Mouse (Mus musculus): Measurements from ENCODE around the gene Fam189a1. TPM values are rescaled to one million over a fixed set of nuclear protein-coding genes. Genes with fewer than 3 reads are reported as not detected.
A peak's percentile ranks its signal among the peaks of the same experiment; 100 is the strongest.

Gene Fam189a1
- polyA plus RNA-seq, 1 experiment from 2014 or later: 13.1 TPM

- 61% methylated on average over 5 of the region's 5 CpGs for WGBS
- no peaks in the 10 kb centered on the region for H3K4me1 ChIP-seq (ENCODE audit: control insufficient read depth, insufficient read depth, low read length)
- peak; percentile 47 for ATAC-seq (ENCODE audit: low read depth)
- H3K9me3 ChIP-seq (ENCODE audit: control insufficient read depth, low read length): no peaks in the 10 kb centered on the region
- H3K36me3 ChIP-seq (ENCODE audit: control insufficient read depth, insufficient read depth, low read length): no peaks in the 10 kb centered on the region
- no peak overlapping the region for H3K4me2 ChIP-seq (ENCODE audit: low read depth, low read length)
- H3K27me3 ChIP-seq (ENCODE audit: control insufficient read depth, insufficient read depth, low read length): no peaks in the 10 kb centered on the region
- no peak overlapping the region for H3K4me3 ChIP-seq (ENCODE audit: low read depth, low read length)
- H3K9ac ChIP-seq (replicated peaks; ENCODE audit: low read depth, low read length): no peak overlapping the region
- H3K27ac ChIP-seq (ENCODE audit: low read depth, low read length): no peak overlapping the region
Measured at GRCm38 (mm10) chr7:64728181-64728591, 428.2 kb downstream of the Fam189a1 start.

GRCm38 (mm10) chr7:64725967-64726695 lies 430.2 kb downstream of the Fam189a1 start:
- no peaks in the 10 kb centered on the region for H3K27me3 ChIP-seq (ENCODE audit: control insufficient read depth, insufficient read depth, low read length)
- H3K9me3 ChIP-seq (ENCODE audit: control insufficient read depth, low read length): no peaks in the 10 kb centered on the region
- no peaks in the 10 kb centered on the region for H3K36me3 ChIP-seq (ENCODE audit: control insufficient read depth, insufficient read depth, low read length)
- H3K9ac ChIP-seq (replicated peaks; ENCODE audit: low read depth, low read length): no peak overlapping the region
- peak overlapping the region; percentile 1; the same call in 1 of the 2 replicates for H3K27ac ChIP-seq (ENCODE audit: low read depth, low read length)
- H3K4me3 ChIP-seq (ENCODE audit: low read depth, low read length): no peak overlapping the region
- H3K4me1 ChIP-seq (ENCODE audit: control insufficient read depth, insufficient read depth, low read length): no peaks in the 10 kb centered on the region
- H3K4me2 ChIP-seq (ENCODE audit: low read depth, low read length): no peak overlapping the region
- ATAC-seq (ENCODE audit: low read depth): 0 out of 2 replicates have a peak, but pooled peaks have one; percentile 3
- WGBS: 62% methylated on average over 6 of the region's 6 CpGs

GRCm38 (mm10) chr7:64724409-64724808 lies 432.0 kb downstream of the Fam189a1 start:
- Histone ChIP-seq H3K27me3 (ENCODE audit: control insufficient read depth, insufficient read depth, low read length) (no peaks in the 10 kb centered on the region), H3K27ac (ENCODE audit: low read depth, low read length) (no peak overlapping the region), H3K9me3 (ENCODE audit: control insufficient read depth, low read length) (no peaks in the 10 kb centered on the region), H3K4me2 (ENCODE audit: low read depth, low read length) (no peak overlapping the region), H3K4me1 (ENCODE audit: control insufficient read depth, insufficient read depth, low read length) (no peaks in the 10 kb centered on the region), H3K36me3 (ENCODE audit: control insufficient read depth, insufficient read depth, low read length) (no peaks in the 10 kb centered on the region), H3K9ac (replicated peaks; ENCODE audit: low read depth, low read length) (no peak overlapping the region), H3K4me3 (ENCODE audit: low read depth, low read length) (no peak overlapping the region)
- no peak for ATAC-seq (ENCODE audit: low read depth)
- WGBS: 91% methylated on average over 1 of the region's 1 CpGs

- no peak overlapping the region for H3K4me2 ChIP-seq (ENCODE audit: low read depth, low read length)
- 91% methylated on average over 3 of the region's 3 CpGs for WGBS
- H3K36me3 ChIP-seq (ENCODE audit: control insufficient read depth, insufficient read depth, low read length): no peaks in the 10 kb centered on the region
- no peak overlapping the region for H3K27ac ChIP-seq (ENCODE audit: low read depth, low read length)
- no peak overlapping the region for H3K9ac ChIP-seq (replicated peaks; ENCODE audit: low read depth, low read length)
- no peak for ATAC-seq (ENCODE audit: low read depth)
- no peaks in the 10 kb centered on the region for H3K4me1 ChIP-seq (ENCODE audit: control insufficient read depth, insufficient read depth, low read length)
- H3K27me3 ChIP-seq (ENCODE audit: control insufficient read depth, insufficient read depth, low read length): no peaks in the 10 kb centered on the region
- H3K9me3 ChIP-seq (ENCODE audit: control insufficient read depth, low read length): no peaks in the 10 kb centered on the region
- no peak overlapping the region for H3K4me3 ChIP-seq (ENCODE audit: low read depth, low read length)
Measured at GRCm38 (mm10) chr7:64723313-64723712, 433.1 kb downstream of the Fam189a1 start.

GRCm38 (mm10) chr7:64716286-64716685 lies 440.1 kb downstream of the Fam189a1 start:
- Histone ChIP-seq H3K4me1 (ENCODE audit: control insufficient read depth, insufficient read depth, low read length) (no peaks in the 10 kb centered on the region), H3K9me3 (ENCODE audit: control insufficient read depth, low read length) (no peaks in the 10 kb centered on the region), H3K9ac (replicated peaks; ENCODE audit: low read depth, low read length) (no peak overlapping the region), H3K4me3 (ENCODE audit: low read depth, low read length) (no peak overlapping the region), H3K4me2 (ENCODE audit: low read depth, low read length) (no peak overlapping the region), H3K36me3 (ENCODE audit: control insufficient read depth, insufficient read depth, low read length) (no peaks in the 10 kb centered on the region), H3K27me3 (ENCODE audit: control insufficient read depth, insufficient read depth, low read length) (no peaks in the 10 kb centered on the region), H3K27ac (ENCODE audit: low read depth, low read length) (no peak overlapping the region)
- 88% methylated on average over 2 of the region's 2 CpGs for WGBS
- ATAC-seq (ENCODE audit: low read depth): no peak

- H3K4me1 ChIP-seq (ENCODE audit: control insufficient read depth, insufficient read depth, low read length): no peaks in the 10 kb centered on the region
- ATAC-seq (ENCODE audit: low read depth): peak; percentile 76
- H3K4me3 ChIP-seq (ENCODE audit: low read depth, low read length): no peak overlapping the region
- H3K36me3 ChIP-seq (ENCODE audit: control insufficient read depth, insufficient read depth, low read length): no peaks in the 10 kb centered on the region
- 81% methylated on average over 13 of the region's 13 CpGs for WGBS
- H3K9ac ChIP-seq (replicated peaks; ENCODE audit: low read depth, low read length): no peak overlapping the region
- H3K27me3 ChIP-seq (ENCODE audit: control insufficient read depth, insufficient read depth, low read length): no peaks in the 10 kb centered on the region
- no peaks in the 10 kb centered on the region for H3K9me3 ChIP-seq (ENCODE audit: control insufficient read depth, low read length)
- H3K4me2 ChIP-seq (ENCODE audit: low read depth, low read length): no peak overlapping the region
- no peak overlapping the region for H3K27ac ChIP-seq (ENCODE audit: low read depth, low read length)
Measured at GRCm38 (mm10) chr7:64709520-64710262, 446.7 kb downstream of the Fam189a1 start.

GRCm38 (mm10) chr7:64708176-64708575 lies 448.2 kb downstream of the Fam189a1 start:
- 90% methylated on average over 4 of the region's 4 CpGs for WGBS
- Histone ChIP-seq H3K27me3 (ENCODE audit: control insufficient read depth, insufficient read depth, low read length) (no peaks in the 10 kb centered on the region), H3K4me2 (ENCODE audit: low read depth, low read length) (no peak overlapping the region), H3K9me3 (ENCODE audit: control insufficient read depth, low read length) (no peaks in the 10 kb centered on the region), H3K36me3 (ENCODE audit: control insufficient read depth, insufficient read depth, low read length) (no peaks in the 10 kb centered on the region), H3K4me3 (ENCODE audit: low read depth, low read length) (no peak overlapping the region), H3K4me1 (ENCODE audit: control insufficient read depth, insufficient read depth, low read length) (no peaks in the 10 kb centered on the region), H3K9ac (replicated peaks; ENCODE audit: low read depth, low read length) (no peak overlapping the region), H3K27ac (ENCODE audit: low read depth, low read length) (no peak overlapping the region)
- ATAC-seq (ENCODE audit: low read depth): no peak
